Mouse (Mus musculus) embryo, embryonic 11.5 days (tissue): ENCODE measurements around the gene Map9.
"Not testable (repeated sequence)": the region's sequence is repeated elsewhere in the genome, so short reads cannot be mapped to it uniquely, and the experiment has no call there.

Experiments used
- DNase-seq: peaks from one replicate; pipeline ENCODE4 v3.0.0-alpha.2; 2012; ENCODE audit warnings: low read depth, low spot score

The Map9 gene

GRCm38 (mm10) chr3:82412397-82412796, 54.6 kb downstream of the Map9 start:
- DNase-seq = peak; percentile 31

GRCm38 (mm10) chr3:82417958-82418357, 60.1 kb downstream of the Map9 start:
- no peak for DNase-seq

- DNase-seq = no peak
These were observed 77.5 kb downstream of the Map9 start for GRCm38 (mm10) chr3:82435351-82435750.

GRCm38 (mm10) chr3:82440976-82441375, 83.1 kb downstream of the Map9 start:
- DNase-seq = no peak

GRCm38 (mm10) chr3:82441601-82442000, 83.8 kb downstream of the Map9 start:
- DNase-seq = not testable (repeated sequence)
